Mouse (Mus musculus) macrophage (primary cell): ENCODE data around the gene Lrsam1. TPM values are rescaled to one million over a fixed set of nuclear protein-coding genes. Genes with fewer than 3 reads are reported as not detected.

Experiments used
- H3K27ac ChIP-seq: fragments of 350-480 bp; formaldehyde crosslinking; 2 replicates; pipeline ENCODE4 v1.9.0; 2021
- H3K36me3 ChIP-seq: fragments of 350-480 bp; formaldehyde crosslinking; 2 replicates; pipeline ENCODE4 v1.9.0; 2021; ENCODE audit errors: inconsistent target
- H3K4me3 ChIP-seq: fragments of 350-480 bp; formaldehyde crosslinking; 2 replicates; pipeline ENCODE4 v1.9.0; 2021; ENCODE audit errors: inconsistent target
- H3K79me2 ChIP-seq: fragments of 350-480 bp; formaldehyde crosslinking; 2 replicates; pipeline ENCODE4 v1.9.0; 2021; ENCODE audit errors: inconsistent target
- WGBS: methylation state at CpG from one replicate; pipeline ENCODE4 v1.1.7; 2026; ENCODE audit warnings: inconsistent platforms; ENCODE audit not compliant: missing documents; 5-methylcytosine and 5-hydroxymethylcytosine counted together
- polyA plus RNA-seq: library from polyadenylated mRNA; stranded (reverse); fragments of 250-400 nt; gene quantifications from 3 replicates; pipeline ENCODE4 v1.2.4, GENCODE M21; 2018; ENCODE audit warnings: inconsistent platforms

Lrsam1 gene
- polyA plus RNA-seq, 1 experiment from 2014 or later: 12.2 TPM

- peaks cover 43% of the 10 kb centered on the region for H3K36me3 ChIP-seq
- H3K4me3 ChIP-seq: no peak overlapping the region
- H3K79me2 ChIP-seq: peaks cover 83% of the 10 kb centered on the region
- peak overlapping the region; percentile 77 for H3K27ac ChIP-seq
- 74% methylated on average over 8 of the region's 8 CpGs for WGBS
These were observed 54.0 kb downstream of the Lrsam1 start for GRCm38 (mm10) chr2:32907442-32907841.

- 82% methylated on average over 8 of the region's 8 CpGs for WGBS
- Histone ChIP-seq H3K4me3 (no peak overlapping the region), H3K79me2 (peaks cover 99% of the 10 kb centered on the region), H3K27ac (0 out of 2 replicates have a peak overlapping the region, but pooled peaks have one; percentile 77), H3K36me3 (peaks cover 24% of the 10 kb centered on the region; the same call in 1 of the 2 replicates)
These were observed 56.1 kb downstream of the Lrsam1 start for GRCm38 (mm10) chr2:32905297-32905696.

- Histone ChIP-seq H3K79me2 (peaks cover 99% of the 10 kb centered on the region), H3K27ac (peak overlapping the region; percentile 77; the same call in 1 of the 2 replicates), H3K4me3 (no peak overlapping the region), H3K36me3 (peaks cover 18% of the 10 kb centered on the region; the same call in 1 of the 2 replicates)
- WGBS: 98% methylated on average over 5 of the region's 5 CpGs
These were observed 56.8 kb downstream of the Lrsam1 start for GRCm38 (mm10) chr2:32904637-32905036.

- 94% methylated on average over 4 of the region's 4 CpGs for WGBS
- peaks cover 8% of the 10 kb centered on the region; the same call in 1 of the 2 replicates for H3K36me3 ChIP-seq
- H3K79me2 ChIP-seq: peaks cover 100% of the 10 kb centered on the region
- no peak overlapping the region for H3K4me3 ChIP-seq
- 0 out of 2 replicates have a peak overlapping the region, but pooled peaks have one; percentile 19 for H3K27ac ChIP-seq
These were observed 57.9 kb downstream of the Lrsam1 start for GRCm38 (mm10) chr2:32903470-32903869.

- no peak overlapping the region for H3K4me3 ChIP-seq
- WGBS: 92% methylated on average over 6 of the region's 9 CpGs
These were observed 59.3 kb downstream of the Lrsam1 start for GRCm38 (mm10) chr2:32902126-32902525.

GRCm38 (mm10) chr2:32898983-32899382 lies 62.4 kb downstream of the Lrsam1 start:
- H3K4me3 ChIP-seq: no peak overlapping the region
- H3K27ac ChIP-seq: peak overlapping the region; percentile 94
- 91% methylated on average over 6 of the region's 7 CpGs for WGBS
- H3K79me2 ChIP-seq: peaks cover 100% of the 10 kb centered on the region
- H3K36me3 ChIP-seq: no peaks in the 10 kb centered on the region

More at GRCm38 (mm10) chr2:32902126-32902525, 59.3 kb downstream of the Lrsam1 start:
- H3K27ac ChIP-seq: 0 out of 2 replicates have a peak overlapping the region, but pooled peaks have one; percentile 1
- H3K36me3 ChIP-seq: peaks cover 5% of the 10 kb centered on the region; the same call in 1 of the 2 replicates
- H3K79me2 ChIP-seq: peaks cover 100% of the 10 kb centered on the region

GRCm38 (mm10) chr2:32896507-32897147 lies 64.8 kb downstream of the Lrsam1 start:
- 59% methylated on average over 10 of the region's 10 CpGs for WGBS
- peak overlapping the region; percentile 94 for H3K27ac ChIP-seq
- H3K4me3 ChIP-seq: no peak overlapping the region
- peaks cover 100% of the 10 kb centered on the region for H3K79me2 ChIP-seq
- H3K36me3 ChIP-seq: no peaks in the 10 kb centered on the region

GRCm38 (mm10) chr2:32895606-32896106 lies 65.8 kb downstream of the Lrsam1 start:
- Histone ChIP-seq H3K27ac (peak overlapping the region; percentile 94), H3K79me2 (peaks cover 100% of the 10 kb centered on the region), H3K36me3 (no peaks in the 10 kb centered on the region), H3K4me3 (no peak overlapping the region)
- 70% methylated on average over 8 of the region's 8 CpGs for WGBS

GRCm38 (mm10) chr2:32894097-32894496 lies 67.3 kb downstream of the Lrsam1 start:
- no peak overlapping the region for H3K4me3 ChIP-seq
- H3K79me2 ChIP-seq: peaks cover 100% of the 10 kb centered on the region
- peak overlapping the region; percentile 94 for H3K27ac ChIP-seq
- no peaks in the 10 kb centered on the region for H3K36me3 ChIP-seq
- WGBS: 5% methylated on average over 2 of the region's 2 CpGs

- 65% methylated on average over 14 of the region's 14 CpGs for WGBS
- H3K27ac ChIP-seq: peak overlapping the region; percentile 94
- H3K36me3 ChIP-seq: no peaks in the 10 kb centered on the region
- H3K79me2 ChIP-seq: peaks cover 100% of the 10 kb centered on the region
- no peak overlapping the region for H3K4me3 ChIP-seq
These were observed 68.9 kb downstream of the Lrsam1 start for GRCm38 (mm10) chr2:32892490-32892889.

- H3K4me3 ChIP-seq: no peak overlapping the region
- 87% methylated on average over 9 of the region's 9 CpGs for WGBS
- no peaks in the 10 kb centered on the region for H3K36me3 ChIP-seq
- peak overlapping the region; percentile 94 for H3K27ac ChIP-seq
- peaks cover 100% of the 10 kb centered on the region for H3K79me2 ChIP-seq
These were observed 70.1 kb downstream of the Lrsam1 start for GRCm38 (mm10) chr2:32891278-32891677.

- 11% methylated on average over 3 of the region's 3 CpGs for WGBS
- Histone ChIP-seq H3K36me3 (no peaks in the 10 kb centered on the region), H3K27ac (peak overlapping the region; percentile 32), H3K4me3 (no peak overlapping the region), H3K79me2 (peaks cover 100% of the 10 kb centered on the region)
These were observed 71.1 kb downstream of the Lrsam1 start for GRCm38 (mm10) chr2:32890280-32890679.

GRCm38 (mm10) chr2:32888551-32888950 lies 72.9 kb downstream of the Lrsam1 start:
- 59% methylated on average over 3 of the region's 3 CpGs for WGBS

GRCm38 (mm10) chr2:32888029-32888428 lies 73.4 kb downstream of the Lrsam1 start:
- 63% methylated on average over 8 of the region's 9 CpGs for WGBS
- no peak overlapping the region for H3K4me3 ChIP-seq
- no peaks in the 10 kb centered on the region for H3K36me3 ChIP-seq
- peaks cover 100% of the 10 kb centered on the region for H3K79me2 ChIP-seq
- H3K27ac ChIP-seq: peak overlapping the region; percentile 38

More at GRCm38 (mm10) chr2:32888551-32888950, 72.9 kb downstream of the Lrsam1 start:
- peaks cover 100% of the 10 kb centered on the region for H3K79me2 ChIP-seq
- no peak overlapping the region for H3K4me3 ChIP-seq
- no peaks in the 10 kb centered on the region for H3K36me3 ChIP-seq
- H3K27ac ChIP-seq: peak overlapping the region; percentile 38

GRCm38 (mm10) chr2:32884745-32885144 lies 76.7 kb downstream of the Lrsam1 start:
- Histone ChIP-seq H3K4me3 (no peak overlapping the region), H3K79me2 (peaks cover 96% of the 10 kb centered on the region), H3K36me3 (no peaks in the 10 kb centered on the region), H3K27ac (peak overlapping the region; percentile 98)
- 13% methylated on average over 7 of the region's 7 CpGs for WGBS
